9 mouse cellular contexts compared by ENCODE assay signal in the genomic region with DNA sequence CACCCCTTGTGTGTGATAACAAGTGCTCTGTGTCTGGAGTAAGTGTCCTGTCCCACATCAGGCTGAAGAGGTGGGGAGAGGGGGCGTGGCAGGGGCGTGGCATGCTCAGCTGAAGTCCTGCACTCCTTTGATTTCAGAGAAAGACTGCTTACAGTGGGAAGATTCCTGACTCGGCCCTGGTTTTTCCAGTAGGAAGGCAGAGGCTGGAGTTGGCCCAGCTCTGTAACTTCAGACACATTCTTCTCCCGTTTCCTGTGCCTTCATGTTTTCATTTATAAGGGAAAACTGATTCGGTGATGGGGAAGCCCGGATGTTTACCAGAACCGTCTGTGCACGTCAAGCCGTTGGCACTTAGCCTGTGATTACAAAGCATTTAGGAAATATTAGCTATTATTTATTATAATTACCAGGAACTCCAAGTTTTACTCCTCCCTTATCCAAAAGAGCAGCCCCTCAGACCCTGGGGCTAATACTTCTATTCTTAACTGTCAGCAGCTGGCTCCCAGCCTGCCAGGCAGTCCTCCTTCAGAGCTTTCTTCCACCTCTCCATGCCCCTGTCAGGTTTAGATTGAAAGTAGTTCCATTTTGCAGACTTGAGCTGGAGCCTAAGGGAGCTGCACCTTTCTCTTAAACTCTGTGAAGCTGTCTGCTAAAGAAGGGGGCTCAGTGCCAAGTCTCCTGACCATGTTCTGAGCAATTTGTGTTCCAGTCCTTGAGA.
DNase-seq lines count a peak whose midpoint lies in the region; ATAC-seq and TF ChIP-seq lines count a peak whose summit lies in the region.
"Had no signal": no experiment of that assay in that cellular context is flagged by ENCODE, and none has a peak within 500 bp of the region (broad histone marks: within the 10 kb centered on the region; RNA-seq: fewer than 3 reads in every experiment).

No protein-coding gene starts in this region.

- H3K4me1 ChIP-seq in heart, embryonic 16.5 days (ENCODE audit: control insufficient read depth, insufficient read depth, low read length) = peaks cover 22% of the 10 kb centered on the region
- H3K4me1 ChIP-seq in liver, embryonic 11.5 days (replicated peaks; ENCODE audit: control insufficient read depth, insufficient read depth, low read length) = peaks cover 18% of the 10 kb centered on the region

- no peak overlapping the region for H3K4me2 ChIP-seq in heart, embryonic 16.5 days (ENCODE audit: low read depth, low read length)
- 0 out of 2 replicates have a peak overlapping the region, but pooled peaks have one; percentile 11 for H3K4me2 ChIP-seq in liver, embryonic 11.5 days

- H3K9ac ChIP-seq in heart, embryonic 16.5 days (ENCODE audit: low read length) = no peak overlapping the region
- no peak overlapping the region for H3K9ac ChIP-seq in liver, embryonic 11.5 days (ENCODE audit: low read depth, low read length)

- no peak for TF ChIP-seq CTCF in left cerebral cortex, adult 2 months (IDR thresholded peaks at IDR 0.05)

- intact Hi-C loops in gastrocnemius, postnatal 36 days (cut with DNase I) = no loop called here
- intact Hi-C loops in left cerebral cortex, adult 2 months (cut with DNase I) = no loop called here

- ATAC-seq in heart, embryonic 16.5 days (replicated peaks; ENCODE audit: extremely low read depth, insufficient read depth, low FRiP score) = no peak
- ATAC-seq in liver, embryonic 11.5 days (replicated peaks; ENCODE audit: low FRiP score) = peak; percentile 67

- WGBS in heart, embryonic 16.5 days = 31% methylated on average over 9 of the region's 9 CpGs
- WGBS in liver, embryonic 11.5 days = 39% methylated on average over 9 of the region's 9 CpGs

- no peak overlapping the region for H3K4me3 ChIP-seq in heart, embryonic 16.5 days (ENCODE audit: low read length)
- no peak overlapping the region for H3K4me3 ChIP-seq in liver, embryonic 11.5 days (ENCODE audit: low read depth, low read length)
- no peak overlapping the region for H3K4me3 ChIP-seq in left cerebral cortex, adult 2 months

- peak overlapping the region; percentile 33 for H3K27ac ChIP-seq in heart, embryonic 16.5 days (ENCODE audit: low read length)
- no peak overlapping the region for H3K27ac ChIP-seq in liver, embryonic 11.5 days (ENCODE audit: low read depth, low read length)
- H3K27ac ChIP-seq in left cerebral cortex, adult 2 months = no peak overlapping the region

- H3K27me3 ChIP-seq in heart, embryonic 16.5 days (ENCODE audit: control insufficient read depth, insufficient read depth, low read length) = no peaks in the 10 kb centered on the region
- no peaks in the 10 kb centered on the region for H3K27me3 ChIP-seq in liver, embryonic 11.5 days (replicated peaks; ENCODE audit: control insufficient read depth, insufficient read depth, low read length)

- no peaks in the 10 kb centered on the region for H3K36me3 ChIP-seq in heart, embryonic 16.5 days (ENCODE audit: control insufficient read depth, insufficient read depth)
- no peaks in the 10 kb centered on the region for H3K36me3 ChIP-seq in liver, embryonic 11.5 days (ENCODE audit: control insufficient read depth, insufficient read depth, low read length)

- H3K9me3 ChIP-seq in heart, embryonic 16.5 days (replicated peaks; ENCODE audit: control insufficient read depth, low read length) = peaks cover 3% of the 10 kb centered on the region; the same call in 1 of the 2 replicates
- no peaks in the 10 kb centered on the region for H3K9me3 ChIP-seq in liver, embryonic 11.5 days (ENCODE audit: control insufficient read depth, low read length)

- peak; percentile 11 for DNase-seq in ovary, adult 18-20 months (ENCODE audit: low spot score)
- DNase-seq in ovary, postnatal 14 days (ENCODE audit: low spot score) = no peak
- no peak for DNase-seq in liver, embryonic 11.5 days (ENCODE audit: low spot score)
- peak; percentile 30 for DNase-seq in yolk sac, embryonic 10.5 days (ENCODE audit: low spot score)
- DNase-seq in gastrocnemius, postnatal 36 days = no peak
- DNase-seq in left cerebral cortex, adult 2 months (ENCODE audit: extremely low spot score in 1 of 2, low spot score in 2 of 2) = no peak
- no peak for DNase-seq in gastrocnemius, postnatal 10 days
- DNase-seq: thymus, adult 18-20 months had no signal

Comparison
In these comparisons a context has a peak if more than half of its experiments do, and no peak if none do; other contexts are left out.
1. DNase-seq: peak in ovary, adult 18-20 months (single experiment) and yolk sac, embryonic 10.5 days (single experiment); none in ovary, postnatal 14 days (single experiment), liver, embryonic 11.5 days (single experiment), gastrocnemius, postnatal 36 days (0 of 2), left cerebral cortex, adult 2 months (0 of 2) and gastrocnemius, postnatal 10 days (single experiment).